Mouse (Mus musculus) CD4-positive, CD25-positive, alpha-beta regulatory T cell, adult 4 months (primary cell): ENCODE measurements around the gene Hmga2. TPM values are rescaled to one million over a fixed set of nuclear protein-coding genes. Genes with fewer than 3 reads are reported as not detected.

Experiments
- ATAC-seq: one replicate; pipeline ENCODE4 v1.8.0; 2017
- polyA plus RNA-seq, 2 experiments: library from polyadenylated mRNA; unstranded; fragments of 100-300 nt; shearing (Covaris generic); gene quantifications; one replicate each; pipeline ENCODE4 v1.2.1; 2017

The Hmga2 gene
- under 1 TPM in 1 of 2 experiments, not detected in 1; 0.36 TPM for polyA plus RNA-seq

DNA sequence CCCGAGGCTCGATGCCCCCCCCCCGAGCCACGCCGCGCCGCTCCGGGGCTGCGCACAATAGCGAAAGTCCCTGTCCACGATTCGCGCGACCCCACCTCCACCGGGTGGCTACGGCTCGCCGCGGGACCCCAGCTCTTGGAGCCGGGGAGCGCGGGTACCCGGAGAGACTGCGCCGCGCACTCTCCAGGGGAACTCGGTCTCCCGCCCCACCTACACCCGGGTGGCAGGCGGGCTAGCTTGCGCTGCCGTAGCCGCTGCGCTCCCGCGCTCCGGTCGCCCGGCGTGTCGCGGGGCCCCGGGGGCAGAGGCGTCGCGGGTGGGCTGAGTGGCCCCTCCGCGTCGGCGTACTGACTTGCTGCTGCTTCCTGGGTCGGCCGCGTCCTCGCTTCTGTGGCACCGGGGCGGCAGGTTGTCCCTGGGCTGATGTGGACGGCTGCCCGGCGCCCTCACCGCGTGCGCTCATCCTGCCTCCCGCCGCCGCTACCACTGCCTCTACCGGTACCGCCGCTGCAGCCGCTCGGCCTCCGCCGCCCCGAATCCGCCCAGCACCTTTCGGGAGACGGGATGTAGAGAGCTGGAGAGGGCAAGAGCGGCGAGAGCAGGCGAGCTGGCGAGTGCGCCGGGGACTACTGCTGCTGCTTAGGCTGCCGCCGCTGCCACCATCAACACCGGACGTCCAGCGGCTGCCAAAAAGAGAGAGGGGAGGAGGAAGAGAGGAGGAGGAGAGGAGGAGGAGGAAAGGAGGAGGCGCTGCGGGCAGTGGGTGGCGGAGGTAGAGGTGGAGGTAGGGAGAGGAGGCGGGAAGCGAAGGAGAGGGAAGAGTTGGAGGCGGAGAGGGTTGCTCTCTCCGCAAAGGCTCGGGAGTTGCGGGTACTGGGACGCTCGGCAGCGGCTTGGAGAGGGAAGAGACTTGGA, at the start of gene Hmga2:
Gene Hmga2 (minus strand): TSS at position 869 of the 915 bp plus-strand sequence.
- ATAC-seq = no peak

DNA sequence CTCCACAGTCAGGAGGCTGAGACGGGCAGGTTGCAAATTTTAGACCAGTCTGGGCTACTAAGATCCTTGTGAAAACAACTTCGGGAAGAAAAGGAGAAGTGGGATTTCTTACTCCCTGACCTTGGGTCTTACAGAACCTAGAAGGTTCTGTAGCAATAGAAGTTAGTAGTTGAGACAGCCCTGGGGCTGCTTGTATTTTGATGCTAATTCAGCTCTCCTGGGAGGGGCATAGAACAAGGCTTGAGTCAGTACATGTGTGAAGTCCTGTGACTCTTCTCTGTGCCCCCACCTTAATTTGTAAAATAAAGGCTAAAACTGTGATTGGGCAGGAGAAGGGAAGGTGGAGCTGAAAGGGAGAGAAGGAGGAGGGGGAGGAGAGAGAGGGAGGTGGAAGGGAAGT, 46.7 kb upstream of the Hmga2 start:
- no peak for ATAC-seq

DNA sequence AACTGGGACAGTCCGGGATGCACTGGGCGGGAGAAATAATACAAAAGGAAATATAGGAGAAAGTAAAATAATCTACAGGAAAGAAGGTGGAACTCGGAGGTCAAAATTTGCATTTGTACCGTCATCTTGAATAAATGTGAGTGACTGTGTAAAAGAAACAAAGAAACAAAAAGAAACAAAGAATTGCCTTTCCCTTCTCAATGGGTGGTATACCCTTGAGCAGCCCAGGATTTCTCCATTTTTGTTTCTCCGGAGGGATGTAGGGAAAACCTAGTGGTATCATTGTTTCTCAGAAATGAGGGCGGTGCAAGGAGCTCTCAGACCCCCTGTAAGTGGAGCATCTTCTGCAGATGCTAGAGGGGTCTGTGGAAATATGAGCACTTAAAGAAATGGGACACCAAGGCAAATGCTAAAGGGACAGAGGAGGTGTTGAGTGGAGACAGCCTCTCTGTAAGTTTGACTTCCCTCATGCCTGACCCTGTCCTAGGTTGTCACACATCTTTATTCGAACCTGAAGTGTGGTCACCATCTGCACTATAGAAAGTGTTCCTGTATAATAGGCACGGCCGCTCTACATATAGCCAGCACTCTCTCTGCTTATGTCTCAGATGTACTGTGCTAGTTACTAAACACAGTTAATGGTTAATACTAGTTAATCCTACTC, 45.8 kb upstream of the Hmga2 start:
- ATAC-seq = no peak

DNA sequence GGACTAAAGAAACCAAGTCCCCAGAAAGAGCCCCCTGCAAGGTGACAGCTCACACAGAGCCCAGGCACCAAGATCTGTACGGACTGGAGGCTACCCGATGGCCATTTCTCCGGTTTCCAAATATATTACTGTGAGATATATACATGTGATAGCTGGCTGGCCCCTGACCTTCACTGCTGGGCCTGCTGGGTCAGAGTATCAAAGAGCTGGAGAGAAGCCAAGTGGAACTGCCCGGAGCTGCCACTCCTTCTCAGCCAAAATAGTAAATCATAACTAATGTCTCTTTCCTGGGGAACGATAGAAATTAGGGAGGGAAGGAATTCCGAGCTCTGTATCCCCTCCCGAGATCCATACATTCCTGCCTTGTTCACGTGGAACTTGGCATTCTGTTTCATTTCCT, 40.0 kb upstream of the Hmga2 start:
- ATAC-seq = no peak

DNA sequence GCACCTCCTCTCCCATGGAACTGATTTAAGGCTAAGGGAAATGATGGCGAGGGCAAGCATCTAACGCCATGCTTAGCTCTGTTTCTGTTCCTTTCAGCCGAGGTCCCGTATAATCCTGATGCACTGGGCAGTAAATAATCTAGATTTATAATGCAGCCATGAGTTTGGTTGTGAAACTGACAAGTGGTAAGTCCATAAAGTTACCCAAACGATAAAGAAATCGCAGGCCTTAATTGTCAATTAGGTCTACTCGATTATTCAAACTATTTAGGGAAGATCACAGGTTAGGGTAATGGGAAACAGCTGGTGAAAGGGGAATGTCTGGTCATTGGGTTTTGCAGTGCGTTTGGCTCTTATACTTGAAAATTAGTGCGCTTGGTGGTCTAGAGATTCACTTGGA, 37.5 kb upstream of the Hmga2 start:
- ATAC-seq = no peak

DNA sequence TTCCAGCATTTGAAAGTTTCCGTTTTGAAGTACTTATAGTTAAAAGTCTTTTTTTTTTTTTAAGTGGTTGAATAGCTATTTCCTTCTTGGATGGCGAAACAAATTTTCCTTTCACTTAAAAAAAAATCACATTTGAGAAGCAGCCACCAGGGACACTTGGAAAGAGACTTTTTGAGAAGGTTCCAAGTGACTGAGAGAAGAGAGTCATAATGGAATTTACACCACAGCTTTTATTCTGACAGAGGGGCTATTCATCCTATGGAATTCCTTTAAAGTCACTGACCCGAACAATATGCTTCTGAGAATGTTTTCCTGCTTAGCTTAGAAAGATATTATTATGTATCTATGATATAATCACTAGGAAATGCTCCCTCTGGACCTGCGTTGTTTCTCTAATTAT, 36.7 kb upstream of the Hmga2 start:
- ATAC-seq = no peak

DNA sequence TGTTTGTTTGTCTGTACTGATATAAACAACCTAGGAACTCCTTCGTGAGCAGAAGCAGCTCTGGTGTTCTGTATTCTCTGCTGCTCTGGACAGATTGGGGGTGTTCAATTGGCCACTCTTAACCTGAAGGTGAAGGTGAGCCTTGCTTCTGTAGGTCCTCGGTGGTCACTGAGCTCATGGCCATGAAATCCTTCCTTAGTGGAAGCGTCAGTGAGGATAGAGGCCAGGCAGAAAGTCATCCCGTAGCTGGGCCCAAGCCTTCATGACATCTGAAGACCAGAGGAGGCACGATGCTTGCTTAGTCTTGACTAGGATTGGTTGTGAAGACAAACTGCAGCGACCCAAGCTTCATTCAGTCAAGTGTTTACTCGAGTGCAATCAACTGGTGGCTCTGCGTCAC, 35.9 kb upstream of the Hmga2 start:
- ATAC-seq = no peak

DNA sequence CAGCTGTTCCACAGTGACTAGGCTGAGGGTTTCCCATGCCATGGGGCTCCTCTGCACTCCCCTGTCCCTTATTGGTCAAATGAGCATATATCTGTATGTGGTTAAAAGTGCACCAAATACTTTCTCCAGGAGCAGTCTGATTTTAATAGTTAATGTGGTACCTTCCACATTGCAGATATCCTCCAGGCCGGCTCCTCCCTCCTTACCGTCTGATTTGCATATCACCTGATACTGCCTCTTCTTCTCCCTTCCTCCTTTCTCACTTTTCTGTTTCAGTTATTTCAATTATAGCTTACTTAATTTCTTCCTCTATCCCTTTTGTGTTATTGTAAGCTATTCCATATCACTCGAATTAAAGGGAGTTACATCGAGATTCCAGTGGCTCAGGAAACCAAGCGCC, 27.7 kb upstream of the Hmga2 start:
- no peak for ATAC-seq

DNA sequence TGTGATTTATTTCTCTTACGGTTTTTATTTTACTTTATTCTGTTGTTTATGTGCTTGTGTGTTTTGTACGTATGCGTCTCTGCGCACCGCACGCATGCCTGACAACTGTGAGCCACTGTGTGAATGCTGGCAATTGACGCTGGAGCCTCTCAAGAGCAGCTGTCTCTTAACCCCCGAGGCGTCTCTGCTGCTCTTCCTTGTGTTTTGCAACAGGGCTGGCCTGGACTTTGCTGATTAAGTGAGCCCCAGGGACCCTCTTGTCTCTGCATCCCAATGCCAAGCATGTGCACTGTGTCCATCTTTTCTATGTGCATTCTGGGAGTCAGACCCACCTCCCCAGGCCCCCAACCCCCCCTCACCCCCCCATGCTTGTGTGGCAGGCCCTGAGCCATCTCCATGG, 24.5 kb upstream of the Hmga2 start:
- ATAC-seq = no peak

DNA sequence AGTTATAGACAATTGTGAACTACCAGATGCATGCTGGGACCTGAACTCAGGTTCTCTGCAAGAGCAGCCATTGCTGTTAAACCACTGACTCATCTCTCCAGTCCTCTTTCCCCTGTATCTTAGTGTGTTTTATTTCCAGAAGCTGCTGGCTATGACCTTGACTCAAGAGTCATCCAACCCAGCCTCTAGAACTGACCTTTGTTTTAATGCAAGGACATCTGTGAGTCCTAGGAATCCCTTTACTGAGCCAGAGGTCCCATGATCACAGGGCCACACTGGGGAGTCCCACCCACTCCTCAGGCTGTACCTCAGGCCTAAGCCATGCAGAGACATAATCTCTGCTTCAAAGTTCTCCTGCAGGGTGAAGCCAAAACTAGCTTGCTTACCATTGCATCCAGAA, 21.8 kb upstream of the Hmga2 start:
- ATAC-seq = no peak

DNA sequence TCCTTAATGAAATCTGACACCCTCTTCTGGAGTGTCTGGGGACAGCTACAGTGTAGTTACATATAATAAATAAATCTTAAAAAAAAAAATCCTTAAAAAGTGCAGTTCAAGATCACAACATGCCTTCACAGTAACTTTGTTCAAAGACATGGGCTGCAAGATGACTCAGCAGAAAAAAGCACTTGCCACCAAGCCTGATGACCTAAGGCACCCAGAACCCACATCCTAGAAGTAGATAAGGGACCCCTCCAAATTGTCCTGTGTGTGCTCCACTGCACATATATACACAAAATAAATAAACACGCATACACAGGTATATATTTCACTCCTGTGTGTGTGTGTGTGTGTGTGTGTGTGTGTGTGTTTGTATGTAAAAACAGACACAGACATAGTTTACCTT, 18.4 kb upstream of the Hmga2 start:
- ATAC-seq = no peak

DNA sequence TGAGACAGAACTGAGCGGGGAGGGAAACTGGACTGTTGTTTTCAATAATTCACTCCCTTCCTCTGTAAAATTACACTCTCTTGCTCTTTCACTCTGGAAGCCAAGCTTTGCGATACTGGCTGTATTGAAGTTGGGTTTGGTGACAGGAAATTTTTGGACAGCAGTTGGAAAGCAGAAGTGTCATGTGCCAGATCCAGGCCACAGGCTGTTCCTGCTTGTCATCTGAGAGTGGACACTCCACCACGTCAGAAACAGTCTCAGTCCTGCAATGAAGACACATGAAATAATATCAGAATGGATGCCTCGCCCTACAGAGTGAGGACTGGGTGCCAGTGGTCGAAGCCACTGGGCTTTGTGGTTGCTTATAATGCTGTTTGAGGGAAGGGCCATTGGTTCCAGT, 15.2 kb upstream of the Hmga2 start:
- ATAC-seq = no peak

DNA sequence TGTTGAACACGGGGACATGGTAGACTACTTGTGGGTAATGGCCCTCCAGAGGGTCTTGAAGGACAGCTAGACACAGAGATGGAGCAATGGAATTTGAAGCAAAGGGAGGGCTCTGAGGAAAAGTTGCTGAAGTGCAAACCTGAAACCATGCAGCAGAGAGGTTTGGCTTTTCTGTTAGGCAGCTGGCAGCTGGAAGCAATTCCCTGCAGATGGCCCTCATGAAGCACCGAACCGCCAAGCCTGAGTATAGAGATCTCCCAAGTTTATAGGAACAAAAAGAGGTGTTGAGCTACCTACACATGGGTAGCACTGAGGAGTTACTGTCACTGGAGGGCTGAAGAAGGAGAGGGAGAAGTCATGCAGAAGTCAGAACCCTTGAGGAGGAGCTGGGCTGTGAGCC, 13.3 kb upstream of the Hmga2 start:
- no peak for ATAC-seq

DNA sequence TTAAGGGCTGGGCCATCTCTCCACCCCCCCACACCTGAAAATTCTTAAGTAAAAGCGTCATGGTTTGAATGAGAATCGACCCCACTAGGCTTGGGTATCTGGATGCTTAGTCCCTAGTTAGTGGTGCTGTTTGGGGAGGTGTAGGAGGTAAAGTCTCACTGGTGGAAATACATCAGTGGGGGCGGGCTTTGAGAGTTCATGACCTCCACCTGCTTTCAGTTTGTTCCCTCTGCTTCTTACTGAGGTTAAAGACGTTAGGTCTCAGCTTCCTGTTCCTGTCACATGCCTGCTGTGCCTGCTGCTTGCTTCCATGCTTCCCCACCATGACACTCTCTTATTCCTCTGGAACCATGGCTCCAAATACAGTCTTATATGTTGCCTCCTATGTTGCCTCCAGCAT, 12.3 kb upstream of the Hmga2 start:
- ATAC-seq = no peak

DNA sequence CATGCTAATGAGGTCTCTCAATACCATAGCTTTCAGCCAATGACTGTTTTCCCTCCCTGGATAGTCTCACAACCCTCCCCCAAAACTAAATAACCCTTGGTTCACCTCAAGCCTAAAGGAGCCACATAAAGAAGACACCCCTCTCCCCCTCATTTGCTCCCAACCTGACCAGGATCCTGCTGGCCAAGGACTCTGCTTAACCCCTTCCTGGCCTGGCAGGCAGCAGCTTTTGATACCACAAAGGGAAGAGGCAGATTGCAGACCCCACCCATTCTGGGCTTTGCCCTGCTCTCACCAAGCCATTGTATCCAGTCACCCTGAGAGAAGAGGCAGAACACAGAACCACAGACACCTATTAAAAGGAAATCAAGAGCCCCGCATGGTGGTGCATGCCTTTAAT, 11.6 kb upstream of the Hmga2 start:
- no peak for ATAC-seq

DNA sequence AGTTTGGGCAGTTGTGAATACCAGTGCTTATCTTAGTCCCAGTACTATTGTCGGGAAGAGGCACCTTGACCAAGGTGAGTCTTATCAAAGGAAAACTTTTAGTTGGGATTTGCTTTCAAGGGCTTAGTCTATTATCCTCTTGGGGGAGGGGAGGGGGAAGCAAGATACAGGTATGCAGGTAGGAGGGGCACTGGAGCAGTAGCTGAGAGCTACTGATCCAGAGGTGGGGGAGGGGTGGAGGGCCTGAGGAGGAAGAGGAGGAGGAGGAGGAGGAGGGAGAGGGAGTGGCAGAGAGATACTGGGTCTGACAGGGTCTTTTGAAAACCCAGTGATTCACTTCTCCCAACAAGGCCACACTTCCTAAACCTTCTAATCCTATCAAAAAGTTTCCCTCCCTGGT, 9.2 kb upstream of the Hmga2 start:
- ATAC-seq = no peak

DNA sequence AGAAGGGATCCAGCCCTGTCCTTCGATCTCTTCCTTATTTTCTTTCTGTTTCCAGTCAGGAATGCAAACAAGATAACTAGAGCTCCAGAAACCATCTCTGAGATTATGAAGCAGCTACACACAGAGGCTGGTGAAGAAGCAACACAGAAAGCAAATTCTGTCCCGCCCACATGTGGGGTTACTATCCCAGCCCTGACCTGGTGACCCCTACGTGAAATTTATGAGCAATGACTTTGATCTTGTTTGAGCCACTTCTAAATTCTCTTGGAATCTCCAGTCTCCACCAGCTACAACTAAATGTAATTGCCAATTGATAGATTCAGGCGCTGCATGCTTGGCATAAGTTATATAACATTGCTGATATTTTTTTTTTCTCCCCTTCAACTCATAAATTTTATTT, 7.9 kb upstream of the Hmga2 start:
- ATAC-seq = no peak

DNA sequence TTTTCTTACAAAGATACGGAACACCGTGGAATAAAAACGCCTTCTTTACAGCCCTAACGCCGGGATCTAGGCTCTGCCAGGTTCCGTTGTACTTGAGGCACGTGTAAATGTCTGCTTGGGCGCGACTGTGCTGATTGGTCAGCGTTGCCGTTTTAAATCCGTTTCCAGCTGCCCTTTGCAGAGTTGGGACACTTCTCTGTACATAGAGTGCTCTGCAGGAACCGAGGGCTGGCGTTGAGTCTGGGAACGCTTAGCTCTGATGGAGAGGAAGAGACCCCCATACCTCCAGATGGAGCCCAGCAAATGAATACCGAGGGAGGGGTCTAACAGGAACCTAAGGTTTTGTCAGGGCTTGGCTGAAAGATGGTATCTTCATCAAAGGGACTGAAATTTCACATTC, 1.9 kb upstream of the Hmga2 start:
- no peak for ATAC-seq

DNA sequence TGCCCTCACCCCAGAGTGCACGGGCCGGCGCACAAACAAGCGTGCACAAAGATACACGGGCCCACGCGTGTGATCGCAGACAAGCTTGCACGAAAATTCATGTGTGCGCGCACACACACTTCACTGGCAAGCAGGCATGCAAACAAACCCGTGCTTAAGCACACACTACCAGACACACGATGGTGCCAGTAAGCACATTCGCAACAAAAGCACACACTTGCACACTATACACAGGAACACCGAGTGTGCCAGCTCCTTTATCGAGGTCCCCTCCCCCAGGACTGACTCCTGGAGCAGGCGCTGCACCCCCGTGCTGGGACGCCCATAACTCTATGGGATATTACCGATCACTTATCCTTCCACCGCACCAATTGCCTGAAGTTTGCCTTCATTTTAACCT, 1.2 kb upstream of the Hmga2 start:
- no peak for ATAC-seq

DNA sequence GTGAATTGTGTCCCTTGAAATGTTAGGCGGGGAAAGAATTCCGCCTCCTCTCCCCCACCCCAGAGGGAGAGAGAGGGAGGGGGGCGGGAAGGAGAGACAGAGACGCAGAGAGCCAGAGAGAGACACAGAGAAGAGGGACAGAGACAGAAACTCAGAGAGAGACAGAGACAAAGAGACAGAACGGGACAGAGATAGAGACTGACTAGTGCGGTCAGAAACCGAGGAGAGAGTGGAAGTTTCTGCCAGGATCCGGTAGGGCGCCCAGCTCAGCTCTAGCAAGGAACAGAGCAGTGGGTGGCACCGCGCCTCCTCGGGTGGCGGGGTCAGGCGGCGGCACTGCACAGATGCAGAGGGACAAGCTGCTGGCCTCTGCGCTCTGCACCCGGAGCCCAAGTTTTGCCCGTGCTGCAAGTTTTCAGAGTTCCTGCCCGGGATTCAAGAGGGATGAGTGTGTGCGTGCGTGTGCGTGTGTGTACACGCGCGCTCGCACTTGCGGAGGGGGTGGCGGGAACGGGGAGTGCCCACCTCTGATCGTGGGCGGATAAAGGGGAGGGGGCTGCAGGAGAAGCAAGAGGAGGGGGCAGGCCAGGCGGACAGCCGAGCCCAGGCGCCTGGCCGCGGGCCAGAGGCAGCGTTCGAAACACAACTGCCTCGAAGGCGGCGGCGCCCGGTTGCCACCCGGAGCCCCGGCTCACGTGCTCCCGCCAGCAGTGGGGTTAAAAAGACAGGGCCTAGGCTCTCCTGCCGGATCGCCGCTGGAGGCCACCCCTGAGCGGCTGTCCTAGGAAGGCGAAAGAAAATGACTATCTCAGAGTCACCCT, 457 bp upstream of the Hmga2 start:
- no peak for ATAC-seq

DNA sequence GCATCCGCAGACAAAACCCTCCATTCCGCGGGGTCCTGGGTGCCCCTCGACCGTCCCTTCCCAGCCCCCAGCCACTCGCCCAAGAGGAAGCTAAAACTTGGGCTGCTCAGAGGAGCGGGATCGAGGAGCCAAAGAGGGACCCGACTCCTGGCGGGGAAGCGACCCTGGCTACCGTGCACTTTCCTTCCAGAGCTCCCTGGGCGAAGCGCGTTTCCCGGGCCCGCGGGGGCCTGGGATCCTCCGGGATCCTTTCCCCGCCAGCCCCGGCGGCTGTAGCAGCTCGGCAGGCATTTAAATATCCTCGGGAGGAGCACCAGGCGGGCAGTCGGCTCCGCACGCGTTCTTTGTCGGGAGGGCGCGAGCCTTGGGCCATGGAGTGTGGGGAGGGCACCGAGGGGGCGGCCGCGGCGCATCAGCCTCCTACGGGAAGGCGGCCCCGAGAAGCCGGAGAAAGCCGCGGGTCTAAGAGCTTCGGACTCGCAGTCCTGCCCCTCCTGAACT, 1.2 kb downstream of the Hmga2 start:
- no peak for ATAC-seq

DNA sequence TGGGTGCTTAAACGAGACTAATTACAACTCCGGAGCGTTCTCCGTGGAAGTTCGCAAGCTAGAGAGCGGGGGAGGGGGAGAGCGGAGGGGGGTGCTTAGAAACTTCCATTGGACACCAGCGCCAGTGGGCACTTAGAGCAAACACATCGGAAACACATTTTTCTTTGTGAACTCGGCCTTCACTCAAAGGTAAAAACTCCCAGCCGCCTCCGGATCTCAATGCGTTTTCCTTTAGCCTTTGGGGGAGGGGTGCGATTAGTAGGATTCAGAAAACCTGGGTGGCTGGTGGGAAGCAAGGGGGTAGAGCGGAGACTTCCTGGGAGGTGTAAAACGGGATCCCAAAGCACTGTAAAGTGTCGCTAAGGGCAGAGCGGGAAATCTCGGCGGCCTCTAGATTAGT, 2.0 kb downstream of the Hmga2 start:
- no peak for ATAC-seq

DNA sequence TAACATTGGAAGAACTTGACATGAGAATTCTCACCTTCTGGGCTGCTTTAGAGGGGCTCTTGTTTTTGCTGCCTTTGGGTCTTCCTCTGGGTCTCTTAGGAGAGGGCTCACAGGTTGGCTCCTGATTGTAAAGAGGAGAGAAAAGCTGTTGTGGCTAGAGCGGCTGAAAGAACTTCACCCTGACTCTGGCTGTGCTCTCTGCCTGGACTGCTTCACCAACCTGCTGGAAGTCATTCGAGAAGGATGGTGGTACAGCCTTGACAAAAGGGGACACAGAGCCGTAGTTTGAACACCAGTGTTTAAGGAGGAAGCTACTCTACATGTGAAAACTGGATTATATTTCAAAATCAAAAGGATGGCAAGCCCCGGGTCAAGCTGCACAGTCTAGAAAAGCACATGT, 3.1 kb downstream of the Hmga2 start:
- no peak for ATAC-seq
